Mouse (Mus musculus): ENCODE data around the gene Rlf.

DNA sequence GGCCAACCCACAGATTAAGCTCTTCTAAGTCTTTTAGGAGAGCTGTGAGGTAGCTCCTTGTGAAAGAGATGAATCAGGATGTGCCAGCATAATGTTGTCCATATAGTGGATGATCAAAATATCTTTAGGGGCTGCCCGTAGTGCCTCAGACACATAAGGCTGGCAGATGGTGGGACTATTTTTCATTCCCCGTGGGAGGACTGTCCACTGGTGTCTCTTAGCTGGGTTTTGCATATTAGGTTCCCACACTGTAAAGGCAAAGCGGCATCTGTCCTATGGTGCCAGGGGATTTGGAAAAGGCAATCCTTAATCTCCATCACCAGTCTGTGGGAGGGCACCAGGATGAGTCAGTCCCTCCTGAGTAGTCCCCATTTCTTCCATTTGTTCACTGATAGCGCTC, 111.6 kb downstream of the Rlf start:
- TF ChIP-seq CTCF (IDR thresholded peaks at IDR 0.05; ENCODE audit: borderline replicate concordance, insufficient read depth, low read length) (no peak), POLR2A (IDR thresholded peaks at IDR 0.05; ENCODE audit: low read depth, low read length) (no peak)
